Mouse (Mus musculus) kidney, adult 2 months (tissue): ENCODE results near the gene Knop1.

Source experiments
- CTCF ChIP-seq: fragments of 200-500 bp; conservative IDR thresholded peaks from 2 replicates; pipeline ENCODE4 v1.5.1; 2011; ENCODE audit warnings: low read depth, mild to moderate bottlenecking, control low read depth, low read length, moderate library complexity, mixed read lengths; ENCODE audit not compliant: insufficient read depth, insufficient read length
- POLR2A ChIP-seq: fragments of 200-500 bp; IDR thresholded peaks from one replicate; pipeline ENCODE4 v1.6.1; 2011; ENCODE audit warnings: low read depth, low read length, control low read depth

DNA sequence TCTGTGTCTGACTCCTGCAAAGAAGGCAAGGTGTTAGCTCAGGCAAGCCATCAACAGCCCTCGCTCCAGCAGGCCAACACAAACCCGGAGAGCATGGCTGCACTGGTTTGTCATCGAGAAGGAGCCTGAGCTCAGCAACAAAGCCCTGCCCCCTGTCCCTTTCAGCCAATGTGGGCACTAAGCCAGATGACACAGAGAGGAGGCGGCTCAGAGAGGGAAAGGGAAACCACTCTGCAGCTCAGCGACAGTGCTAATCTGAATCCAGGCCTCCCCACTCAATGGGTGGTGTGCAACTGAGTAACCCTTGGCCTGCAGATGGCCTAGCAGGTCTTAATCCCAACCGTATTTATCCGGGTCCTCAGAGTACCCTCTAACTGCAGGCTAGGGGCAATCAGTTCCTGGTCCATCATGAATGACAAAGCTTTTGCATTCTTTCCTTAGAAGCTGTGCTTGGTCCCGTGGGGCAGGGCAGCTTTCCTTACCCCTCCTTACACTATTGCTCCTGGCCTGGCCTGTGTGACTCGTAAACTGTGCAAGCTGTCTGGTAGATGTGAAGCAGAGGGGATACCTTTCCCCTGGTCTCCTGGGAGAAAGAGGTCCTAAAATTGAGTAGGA is 5.3 kb downstream of the Knop1 start:
- TF ChIP-seq POLR2A (no peak), CTCF (no peak)
